Mouse (Mus musculus): ENCODE measurements around the gene Tcf7l2.

Tcf7l2 gene

GRCm38 (mm10) chr19:55741439-55741928, at the start of gene Tcf7l2:
Gene Tcf7l2 (plus strand): TSS chr19:55741820.
- peak; percentile 88 for DNase-seq

- no peak for DNase-seq
Observed at GRCm38 (mm10) chr19:55694651-55695050, 47.0 kb upstream of the Tcf7l2 start.

- no peak for DNase-seq
Observed at GRCm38 (mm10) chr19:55695418-55695817, 46.2 kb upstream of the Tcf7l2 start.

GRCm38 (mm10) chr19:55698892-55699291, 42.7 kb upstream of the Tcf7l2 start:
- no peak for DNase-seq

GRCm38 (mm10) chr19:55700214-55700568, 41.4 kb upstream of the Tcf7l2 start:
- no peak for DNase-seq

DNA sequence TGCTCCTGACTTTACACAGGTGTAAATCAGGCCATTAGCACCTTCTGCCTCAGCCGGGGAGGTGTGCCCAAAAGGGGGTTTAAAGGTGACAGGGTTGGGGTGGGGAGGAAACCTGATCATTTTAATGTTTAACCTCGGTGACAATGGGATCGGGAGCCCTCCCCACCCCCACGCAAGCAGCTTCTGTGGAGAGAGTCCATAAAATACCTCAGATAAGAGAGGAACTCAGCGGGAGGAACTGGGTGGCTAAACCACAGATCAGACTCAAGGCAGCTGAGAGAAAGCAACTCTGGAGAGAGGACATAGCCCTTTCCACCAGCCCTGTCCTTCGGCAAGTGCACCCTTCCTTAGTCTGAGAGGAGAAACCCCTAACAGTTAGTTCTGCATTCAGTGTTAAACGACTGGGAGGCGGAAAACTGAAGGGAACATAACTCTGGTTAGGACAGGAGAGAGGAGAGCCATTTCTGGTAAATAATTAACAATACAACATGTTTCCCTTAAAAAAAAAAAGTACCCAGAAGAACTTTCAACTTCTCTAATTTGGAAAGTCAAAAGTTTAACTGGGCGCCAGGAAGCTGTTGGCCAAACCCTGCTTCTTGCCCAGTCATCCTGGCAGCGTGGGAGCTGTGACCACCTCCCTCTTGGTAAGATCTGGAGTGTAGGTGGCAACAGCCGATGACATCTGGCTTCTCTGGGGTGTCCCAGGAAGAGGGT, 40.9 kb upstream of the Tcf7l2 start:
- DNase-seq: no peak

DNA sequence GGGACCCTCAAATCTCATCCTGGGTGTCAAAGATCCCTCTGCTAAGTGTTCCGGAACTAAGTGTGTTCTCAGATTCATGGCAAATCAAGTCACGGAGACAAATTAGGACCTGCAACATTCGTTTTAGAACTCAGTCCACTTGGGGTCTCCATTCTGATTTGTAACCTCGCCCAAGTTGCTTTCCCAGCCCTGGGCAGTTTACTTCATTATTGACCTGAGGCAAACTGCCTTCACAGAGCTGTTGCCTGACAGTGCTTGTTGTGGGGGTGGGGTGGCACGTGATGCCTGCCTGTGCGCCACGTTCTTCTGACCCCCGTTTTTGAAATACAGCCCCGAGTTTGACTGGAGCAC, 40.4 kb upstream of the Tcf7l2 start:
- no peak for DNase-seq

DNA sequence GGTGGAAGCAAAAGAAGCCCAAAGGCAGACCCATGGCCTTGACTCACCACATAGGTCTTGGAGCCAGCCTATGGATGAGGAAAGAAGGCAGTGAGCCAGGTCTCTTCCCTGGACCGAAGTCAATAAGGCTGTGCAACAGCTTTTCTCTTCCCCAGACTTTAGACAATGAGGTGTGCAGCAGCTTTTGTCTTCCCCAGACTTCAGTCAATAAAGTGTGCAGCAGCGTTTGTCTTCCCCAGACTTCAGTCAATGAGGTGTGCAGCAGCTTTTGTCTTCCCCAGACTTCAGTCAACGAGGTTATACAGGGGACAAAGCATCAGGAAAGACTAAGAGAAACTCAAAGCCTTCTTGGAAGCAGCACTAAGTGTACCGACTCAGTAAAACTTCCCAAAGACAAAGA, 39.5 kb upstream of the Tcf7l2 start:
- DNase-seq: no peak

DNA sequence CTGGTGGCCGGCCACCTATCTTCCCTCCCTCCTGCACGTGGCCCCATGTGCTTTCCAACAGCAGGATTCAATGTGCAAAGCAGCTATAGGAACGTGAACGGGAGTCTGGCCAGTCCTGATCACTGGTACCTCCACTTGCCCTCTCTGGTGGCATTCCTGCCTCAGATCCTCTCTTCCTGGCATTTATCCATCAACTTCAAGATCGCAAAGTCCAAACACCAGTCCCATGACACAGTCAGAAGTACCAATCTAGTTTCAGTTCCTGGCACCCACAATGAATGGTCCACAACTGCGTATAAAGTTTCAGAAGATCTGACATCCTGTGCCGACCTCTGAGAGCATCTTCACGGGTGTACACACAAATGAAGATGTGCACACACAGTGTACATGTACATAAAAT, 38.9 kb upstream of the Tcf7l2 start:
- DNase-seq: no peak

- no peak for DNase-seq
Observed at GRCm38 (mm10) chr19:55704071-55704470, 37.5 kb upstream of the Tcf7l2 start.

DNA sequence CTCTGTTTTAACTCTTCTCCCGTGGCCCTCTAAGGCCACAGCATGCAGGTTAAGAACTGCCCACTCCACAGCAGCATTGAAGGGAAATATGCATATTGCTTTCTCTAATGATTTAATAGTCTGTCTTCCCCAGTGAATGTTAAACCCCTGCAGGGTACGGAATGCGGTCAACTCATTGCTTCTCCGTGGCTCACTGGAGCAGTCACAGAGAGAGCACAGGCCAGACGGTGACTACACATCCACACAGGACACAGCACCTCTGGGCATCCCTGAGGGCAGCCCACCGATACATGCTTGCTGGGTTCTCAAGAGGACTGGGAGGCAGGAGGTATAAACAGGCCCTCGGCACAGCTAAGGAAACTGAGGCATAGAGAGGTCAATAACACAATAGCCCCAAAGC, 35.3 kb upstream of the Tcf7l2 start:
- no peak for DNase-seq

DNA sequence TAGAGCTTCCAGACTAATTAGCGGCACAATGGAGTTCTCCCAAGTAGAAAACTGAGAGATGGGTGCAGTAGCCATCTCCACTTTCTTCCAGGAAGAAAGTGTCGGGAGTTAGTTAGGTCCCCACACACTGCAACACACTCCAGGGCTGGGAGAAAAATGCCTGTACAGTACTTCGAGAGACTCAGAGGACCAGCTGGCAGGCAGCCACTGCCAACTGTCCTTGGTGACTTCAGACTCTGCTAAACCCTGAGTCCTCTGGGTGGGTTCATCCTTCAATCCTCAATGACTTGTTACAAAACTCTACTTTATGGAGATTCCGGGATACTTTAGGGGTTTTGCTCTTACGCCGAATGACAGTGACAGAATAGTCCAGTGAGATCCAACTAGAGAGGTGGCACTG, 34.8 kb upstream of the Tcf7l2 start:
- no peak for DNase-seq

GRCm38 (mm10) chr19:55708031-55708554, 33.5 kb upstream of the Tcf7l2 start:
- no peak for DNase-seq

DNA sequence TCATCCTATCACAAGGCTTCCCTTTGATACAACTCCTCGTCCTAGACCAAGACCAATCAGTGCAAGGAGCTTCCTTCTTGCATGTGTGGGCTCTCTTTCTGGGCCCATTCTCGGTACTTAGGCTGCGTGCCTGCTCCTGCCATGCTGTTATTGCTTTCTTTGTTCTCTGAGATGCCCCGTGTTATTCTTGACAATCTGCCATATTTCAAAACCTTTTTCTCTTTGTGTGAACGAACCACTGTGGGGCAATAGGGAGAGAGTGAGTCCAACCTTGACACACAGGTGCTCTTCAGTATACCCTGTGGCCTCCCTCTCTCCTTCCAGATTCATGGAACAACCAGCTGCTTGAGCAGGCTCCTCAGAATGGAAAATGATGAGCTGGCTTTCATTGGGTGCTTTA, 30.8 kb upstream of the Tcf7l2 start:
- no peak for DNase-seq

DNA sequence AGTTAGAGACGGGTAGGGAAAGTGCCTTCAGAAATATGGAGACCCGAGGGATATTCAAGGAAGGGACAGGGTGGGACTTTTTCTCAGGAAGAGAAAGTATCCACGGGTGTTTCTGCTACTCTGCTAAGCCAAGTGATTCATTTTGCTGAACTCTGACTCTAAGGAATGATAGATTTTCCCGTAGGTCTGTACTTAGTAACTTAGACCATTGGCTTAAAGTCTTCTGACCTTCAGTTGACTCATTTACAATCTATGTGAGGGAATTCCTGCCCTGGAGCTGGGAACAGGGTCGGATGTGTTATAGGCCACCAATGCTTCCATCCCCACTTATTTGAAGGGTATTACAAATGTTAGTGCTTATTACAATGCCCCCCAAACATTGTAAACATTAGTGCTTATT, 29.9 kb upstream of the Tcf7l2 start:
- DNase-seq: no peak

- no peak for DNase-seq
Observed at GRCm38 (mm10) chr19:55712678-55713077, 28.9 kb upstream of the Tcf7l2 start.

DNA sequence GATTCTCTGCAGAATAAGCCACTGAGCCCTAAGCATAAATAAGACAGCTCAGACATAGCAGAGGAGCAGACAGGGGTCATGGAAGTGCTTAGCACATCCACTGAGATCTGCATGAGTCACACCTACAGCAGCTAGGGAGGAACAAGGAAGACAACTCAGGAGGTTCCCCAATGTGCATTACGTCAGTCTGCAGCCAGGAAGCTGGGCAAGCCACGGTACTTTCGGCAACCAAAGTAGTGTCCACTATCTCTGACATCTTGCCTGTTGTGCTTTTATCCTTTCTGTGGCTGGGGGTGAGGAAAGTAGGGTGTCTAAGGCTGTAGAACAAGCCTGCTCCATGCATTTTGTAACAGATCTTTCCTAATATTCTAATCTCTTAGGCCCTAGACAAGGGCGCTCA, 27.6 kb upstream of the Tcf7l2 start:
- DNase-seq: no peak

- no peak for DNase-seq
Observed at GRCm38 (mm10) chr19:55714665-55715064, 27.0 kb upstream of the Tcf7l2 start.

DNA sequence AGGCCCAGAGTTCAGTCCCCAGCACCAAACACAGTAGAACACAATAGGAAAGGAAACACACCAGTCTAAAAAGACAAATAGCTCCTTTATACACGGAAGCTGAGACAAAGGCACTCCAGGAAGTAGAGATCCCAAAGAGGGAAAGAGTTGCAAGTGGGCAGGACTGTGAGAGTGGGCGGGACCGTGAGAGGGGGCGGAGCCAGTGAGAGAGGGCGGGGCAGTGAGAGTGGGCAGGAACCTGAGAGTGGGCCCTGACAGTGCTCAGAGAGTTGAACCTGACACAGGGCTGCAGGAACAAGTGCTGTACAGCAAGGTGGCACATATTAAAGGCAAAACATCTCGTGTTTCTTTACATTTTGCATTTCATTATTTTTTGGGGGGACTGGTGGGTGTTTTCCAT, 22.5 kb upstream of the Tcf7l2 start:
- DNase-seq: peak; percentile 23

GRCm38 (mm10) chr19:55719524-55720408, 21.9 kb upstream of the Tcf7l2 start:
- DNase-seq: no peak

GRCm38 (mm10) chr19:55720409-55721092, 21.1 kb upstream of the Tcf7l2 start:
- DNase-seq: no peak

DNA sequence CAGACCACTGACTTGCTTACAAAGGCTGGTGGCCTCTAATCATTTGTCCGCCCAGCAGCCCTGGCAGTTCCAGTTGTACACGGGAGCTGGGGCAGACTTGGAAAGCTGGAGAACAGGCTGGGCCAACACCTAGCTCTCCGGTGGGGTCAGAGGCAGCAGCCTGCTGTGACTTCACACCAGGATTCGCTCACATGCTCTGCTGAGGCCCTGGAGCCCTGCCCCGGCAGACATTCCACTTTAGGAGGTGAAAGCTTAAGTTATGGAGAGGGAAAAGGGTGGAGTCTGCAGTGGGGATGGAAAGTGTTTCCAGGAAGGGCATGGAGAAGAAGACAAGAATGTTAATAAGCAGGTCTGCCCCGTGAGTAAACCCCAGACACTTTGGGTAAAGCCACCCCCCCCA, 19.2 kb upstream of the Tcf7l2 start:
- no peak for DNase-seq

DNA sequence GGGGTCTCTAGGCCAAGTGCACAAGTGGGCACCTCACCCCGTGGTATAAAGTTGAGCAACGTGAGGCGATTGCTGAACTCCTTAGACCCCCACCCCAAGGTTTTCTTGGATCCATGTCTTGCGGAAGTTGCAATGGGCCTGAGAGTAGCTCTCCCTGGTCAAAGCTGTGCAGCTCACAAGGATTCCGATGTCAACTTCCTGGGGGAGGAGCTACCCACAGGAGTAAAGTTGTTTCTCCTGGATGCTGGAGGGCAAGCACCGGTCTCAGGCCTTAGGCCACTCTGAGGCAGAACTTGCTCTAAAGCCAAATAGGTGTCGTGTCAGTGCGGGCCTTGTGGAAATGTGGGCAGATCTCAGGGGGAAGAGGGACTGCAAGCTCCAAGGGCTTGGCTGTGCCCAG, 12.2 kb upstream of the Tcf7l2 start:
- DNase-seq: no peak

- DNase-seq: no peak
Observed at GRCm38 (mm10) chr19:55732499-55732898, 9.1 kb upstream of the Tcf7l2 start.
